Mouse (Mus musculus) forebrain, embryonic 16.5 days (tissue): ENCODE measurements at regions not wholly inside any gene's neighbourhood (a gene's known extent, or its start where the extent isn't known, plus 50 kb on each side); places are given as distances from the start of the nearest gene placed in this dataset.

Source experiments
- ATAC-seq: fragments of 200-750 bp; cut with Nextera tagmentation; 2 replicates; pipeline ENCODE4 v1.8.0; 2017; ENCODE audit warnings: mild to moderate bottlenecking, moderate library complexity
- H3K27ac ChIP-seq: fragments of 300-500 bp; sonication (generic); 2 replicates; pipeline ENCODE4 v1.5.1; 2014; ENCODE audit warnings: low read length, control low read depth
- H3K27me3 ChIP-seq: fragments of 300-500 bp; sonication (generic); replicated peaks from 2 replicates; pipeline ENCODE4 v1.6.1; 2014; ENCODE audit warnings: low read length; ENCODE audit not compliant: control insufficient read depth, insufficient read depth
- H3K36me3 ChIP-seq: fragments of 300-500 bp; sonication (generic); 2 replicates; pipeline ENCODE4 v1.6.1; 2014; ENCODE audit not compliant: control insufficient read depth, insufficient read depth
- H3K4me1 ChIP-seq: fragments of 300-500 bp; sonication (generic); replicated peaks from 2 replicates; pipeline ENCODE4 v1.6.1; 2014; ENCODE audit warnings: low read length; ENCODE audit not compliant: control insufficient read depth, insufficient read depth
- H3K4me2 ChIP-seq: fragments of 300-500 bp; sonication (generic); 2 replicates; pipeline ENCODE4 v1.6.1; 2014; ENCODE audit warnings: mild to moderate bottlenecking, low read length, control low read depth
- H3K4me3 ChIP-seq: fragments of 300-500 bp; sonication (generic); replicated peaks from 2 replicates; pipeline ENCODE4 v1.5.1; 2014; ENCODE audit warnings: mild to moderate bottlenecking, low read length, control low read depth
- H3K9ac ChIP-seq: fragments of 300-500 bp; sonication (generic); replicated peaks from 2 replicates; pipeline ENCODE4 v1.6.1; 2014; ENCODE audit warnings: low read depth, low read length, control low read depth
- H3K9me3 ChIP-seq: fragments of 300-500 bp; sonication (generic); 2 replicates; pipeline ENCODE4 v1.6.1; 2016; ENCODE audit warnings: low read length; ENCODE audit not compliant: control insufficient read depth
- WGBS: fragments of 180-500 bp; shearing (Covaris S2); extraction: QIAGEN DNeasy Blood & Tissue Kit; methylation state at CpG from one replicate; pipeline ENCODE4 v1.1.7; 2014; 5-methylcytosine and 5-hydroxymethylcytosine counted together

DNA sequence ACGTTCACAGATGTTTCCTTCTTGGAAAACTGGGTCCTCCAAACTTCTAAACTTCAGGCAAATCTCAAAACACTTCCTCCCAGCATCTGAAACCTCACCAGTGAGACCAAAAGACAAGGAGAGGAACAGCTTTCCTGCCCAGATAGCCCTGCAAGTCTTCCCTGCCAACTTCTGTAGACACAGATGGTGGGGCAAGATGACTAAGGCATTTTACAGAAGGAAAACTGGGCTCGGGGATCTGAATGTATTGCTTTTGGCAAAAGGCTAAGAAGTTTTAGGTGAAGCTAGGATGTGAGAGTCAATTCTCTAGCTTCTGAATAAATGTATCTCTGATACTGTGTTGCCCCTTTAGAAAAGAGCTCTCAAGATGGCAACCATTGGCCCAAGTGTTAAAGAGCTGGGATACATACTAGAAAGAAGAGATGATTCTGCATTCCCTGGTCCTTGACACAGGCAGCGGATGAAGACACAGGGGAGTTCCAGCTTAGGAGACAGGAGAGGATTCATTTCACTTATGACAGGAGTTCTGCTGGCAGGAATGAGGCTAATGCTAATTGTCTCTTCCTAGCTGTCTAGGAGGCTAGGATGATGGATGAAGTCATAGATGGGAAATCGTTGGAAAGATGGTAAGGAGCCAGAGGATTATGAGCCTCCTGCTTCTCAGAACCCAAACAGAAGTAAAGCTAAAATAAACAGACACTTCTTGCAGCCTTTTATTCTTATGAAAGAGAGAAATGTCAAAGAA is 108.0 kb upstream of the Ces5a start:
- Histone ChIP-seq H3K27ac (no peak overlapping the region), H3K4me3 (no peak overlapping the region), H3K36me3 (no peaks in the 10 kb centered on the region), H3K9ac (no peak overlapping the region), H3K27me3 (no peaks in the 10 kb centered on the region), H3K4me2 (no peak overlapping the region), H3K9me3 (no peaks in the 10 kb centered on the region), H3K4me1 (no peaks in the 10 kb centered on the region)
- 65% methylated on average over 4 of the region's 4 CpGs for WGBS
- ATAC-seq: no peak

DNA sequence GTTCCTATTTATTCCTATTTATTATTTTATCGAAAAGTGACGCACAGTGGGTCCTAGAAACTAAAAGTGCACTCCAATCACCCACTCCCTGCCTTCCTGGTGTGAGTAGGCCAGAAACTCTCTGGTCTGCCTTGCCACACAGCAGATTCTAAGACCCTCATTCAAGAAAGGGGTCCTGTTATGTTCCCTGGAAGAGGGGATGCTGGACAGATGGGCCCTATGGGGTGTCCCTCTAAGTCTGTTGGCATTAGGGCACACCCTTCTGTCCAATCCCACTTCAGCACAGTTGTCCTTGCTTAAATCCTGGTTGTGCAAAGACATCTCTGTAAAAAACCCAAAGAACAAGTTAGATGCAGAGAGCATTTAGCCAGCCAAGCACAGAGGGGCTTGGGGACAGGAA is 117.8 kb upstream of the Ces5a start:
- Histone ChIP-seq H3K4me3 (no peak overlapping the region), H3K27ac (no peak overlapping the region), H3K4me1 (no peaks in the 10 kb centered on the region), H3K9me3 (no peaks in the 10 kb centered on the region), H3K36me3 (no peaks in the 10 kb centered on the region), H3K27me3 (no peaks in the 10 kb centered on the region), H3K9ac (no peak overlapping the region), H3K4me2 (no peak overlapping the region)
- 95% methylated on average over 2 of the region's 2 CpGs for WGBS
- no peak for ATAC-seq

- 68% methylated on average over 14 of the region's 14 CpGs for whole genome bisulfite sequencing
- Histone ChIP-seq H3K4me3 (no peak overlapping the region), H3K36me3 (no peaks in the 10 kb centered on the region), H3K4me2 (no peak overlapping the region), H3K9ac (no peak overlapping the region), H3K27ac (no peak overlapping the region), H3K4me1 (no peaks in the 10 kb centered on the region), H3K9me3 (no peaks in the 10 kb centered on the region), H3K27me3 (no peaks in the 10 kb centered on the region)
- ATAC-seq: no peak
Measured at GRCm38 (mm10) chr8:93653913-93654705, 118.5 kb upstream of the Ces5a start.

DNA sequence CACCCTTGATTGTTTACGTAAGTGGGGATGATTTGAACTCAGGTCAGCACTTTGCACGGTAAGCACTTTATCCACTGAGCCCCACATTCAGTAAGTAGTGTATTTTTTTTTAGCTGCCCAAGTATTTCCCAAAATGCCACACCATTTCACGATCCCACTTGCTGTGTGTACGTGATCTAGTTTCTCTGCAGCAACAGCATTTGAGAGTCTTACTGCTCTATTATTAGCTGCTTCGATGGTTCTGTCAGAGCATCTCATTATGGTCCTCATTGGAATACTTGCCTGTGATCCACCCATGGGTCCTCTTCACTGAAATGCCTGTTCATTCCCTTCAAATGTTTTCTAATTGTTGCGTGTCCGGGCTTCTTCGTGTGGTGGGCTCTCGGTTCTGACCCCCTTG is 120.1 kb upstream of the Ces5a start:
- no peak overlapping the region for H3K4me2 ChIP-seq
- H3K4me3 ChIP-seq: no peak overlapping the region
- no peaks in the 10 kb centered on the region for H3K27me3 ChIP-seq
- no peak overlapping the region for H3K9ac ChIP-seq
- 84% methylated on average over 9 of the region's 9 CpGs for WGBS
- no peaks in the 10 kb centered on the region for H3K36me3 ChIP-seq
- no peak for ATAC-seq
- no peak overlapping the region for H3K27ac ChIP-seq
- no peaks in the 10 kb centered on the region for H3K9me3 ChIP-seq
- no peaks in the 10 kb centered on the region for H3K4me1 ChIP-seq

DNA sequence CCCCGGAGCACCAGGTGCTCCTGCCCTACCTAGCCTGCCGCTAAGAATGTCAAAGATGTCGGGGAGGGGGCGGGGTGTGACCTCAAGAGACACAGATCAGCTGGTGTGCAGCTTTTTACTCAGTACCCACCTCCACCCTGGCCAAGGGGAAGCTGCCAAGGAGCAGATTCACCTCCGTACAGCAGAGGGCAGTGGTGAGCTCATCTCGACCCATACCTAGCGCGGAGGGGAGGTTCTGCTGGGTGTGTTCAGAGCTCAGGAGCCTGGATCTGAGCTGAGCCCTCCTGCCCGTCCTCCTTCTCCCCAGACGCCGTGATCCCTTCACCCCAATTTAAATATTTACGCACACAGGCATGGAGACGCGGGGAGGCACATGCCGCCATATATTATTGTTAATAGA is 126.1 kb upstream of the Ces5a start:
- peak; percentile 96 for ATAC-seq
- Histone ChIP-seq H3K4me1 (peaks cover 6% of the 10 kb centered on the region), H3K9ac (peak overlapping the region; percentile 56), H3K9me3 (no peaks in the 10 kb centered on the region), H3K27me3 (no peaks in the 10 kb centered on the region), H3K4me2 (peak overlapping the region; percentile 61), H3K27ac (no peak overlapping the region), H3K36me3 (no peaks in the 10 kb centered on the region), H3K4me3 (peak overlapping the region; percentile 41)
- WGBS: 2% methylated on average over 15 of the region's 15 CpGs

DNA sequence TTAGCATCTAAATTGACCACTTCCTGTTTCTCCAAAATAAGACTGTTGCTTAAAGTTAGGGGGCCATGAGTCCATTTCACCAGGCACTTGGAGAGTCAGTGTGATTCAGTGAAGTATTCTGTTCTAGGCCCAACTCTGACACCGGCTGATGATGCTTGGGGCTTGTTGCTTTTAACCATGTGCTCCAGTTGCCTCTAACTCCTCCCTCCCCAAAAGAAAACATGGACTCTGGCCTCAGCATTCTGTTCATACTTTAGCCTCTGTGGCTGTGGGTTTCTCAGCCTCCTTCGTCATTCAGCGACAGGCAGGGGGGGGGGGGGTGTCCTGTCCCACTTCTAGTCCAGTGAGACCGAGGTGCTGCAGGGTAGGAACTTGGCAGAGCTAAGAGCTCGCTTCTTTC is 126.6 kb upstream of the Ces5a start:
- Histone ChIP-seq H3K9ac (peak overlapping the region; percentile 56; the same call in 1 of the 2 replicates), H3K4me1 (peaks cover 6% of the 10 kb centered on the region), H3K4me2 (peak overlapping the region; percentile 61), H3K27me3 (no peaks in the 10 kb centered on the region), H3K4me3 (peak overlapping the region; percentile 41), H3K36me3 (no peaks in the 10 kb centered on the region), H3K9me3 (no peaks in the 10 kb centered on the region), H3K27ac (no peak overlapping the region)
- 85% methylated on average over 5 of the region's 5 CpGs for WGBS
- peak; percentile 17; the same call in 1 of the 2 replicates for ATAC-seq

GRCm38 (mm10) chr8:93663851-93664250 is 128.2 kb upstream of the Ces5a start:
- no peak overlapping the region for H3K4me2 ChIP-seq
- no peak overlapping the region for H3K9ac ChIP-seq
- peaks cover 13% of the 10 kb centered on the region for H3K4me1 ChIP-seq
- 90% methylated on average over 4 of the region's 4 CpGs for WGBS
- no peaks in the 10 kb centered on the region for H3K27me3 ChIP-seq
- ATAC-seq: no peak
- H3K4me3 ChIP-seq: no peak overlapping the region
- H3K36me3 ChIP-seq: no peaks in the 10 kb centered on the region
- H3K9me3 ChIP-seq: no peaks in the 10 kb centered on the region
- H3K27ac ChIP-seq: no peak overlapping the region

DNA sequence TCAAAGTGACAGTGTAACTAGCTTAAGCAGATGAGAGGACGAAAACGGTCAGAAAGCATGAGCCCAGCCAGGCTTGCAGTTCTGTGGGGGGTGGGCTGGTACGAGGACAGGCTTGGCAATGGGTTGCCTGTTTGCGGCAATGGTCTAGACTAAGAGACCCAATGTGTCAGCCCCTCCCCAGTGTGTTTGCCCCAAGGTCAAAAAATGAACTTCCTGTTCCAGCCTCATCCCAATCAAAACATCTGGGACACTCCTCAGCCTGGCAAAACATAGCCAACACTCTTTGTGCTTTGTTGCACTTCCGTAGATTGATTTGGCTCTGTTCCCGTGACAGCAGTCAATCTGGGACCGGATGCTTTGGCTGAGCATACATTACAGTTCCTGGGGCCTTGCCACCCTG is 132.7 kb upstream of the Ces5a start:
- Histone ChIP-seq H3K4me3 (no peak overlapping the region), H3K9ac (no peak overlapping the region), H3K27me3 (no peaks in the 10 kb centered on the region), H3K4me1 (peaks cover 6% of the 10 kb centered on the region), H3K36me3 (no peaks in the 10 kb centered on the region), H3K4me2 (no peak overlapping the region), H3K27ac (no peak overlapping the region), H3K9me3 (no peaks in the 10 kb centered on the region)
- 41% methylated on average over 7 of the region's 7 CpGs for WGBS
- peak; percentile 26; the same call in 1 of the 2 replicates for ATAC-seq

- Histone ChIP-seq H3K27ac (no peak overlapping the region), H3K4me3 (no peak overlapping the region), H3K9me3 (no peaks in the 10 kb centered on the region), H3K4me1 (no peaks in the 10 kb centered on the region), H3K27me3 (no peaks in the 10 kb centered on the region), H3K9ac (no peak overlapping the region), H3K4me2 (no peak overlapping the region), H3K36me3 (no peaks in the 10 kb centered on the region)
- ATAC-seq: no peak
- 70% methylated on average over 3 of the region's 3 CpGs for WGBS
Measured at GRCm38 (mm10) chr8:93674721-93675120, 135.0 kb upstream of the Gnao1 start.
